Mouse (Mus musculus) heart, postnatal 36 days (tissue): ENCODE results near the gene Supt3. TPM values are rescaled to one million over a fixed set of nuclear protein-coding genes. Genes with fewer than 3 reads are reported as not detected.

ENCODE experiments used
- DNase-seq, 2 experiments: peaks; one replicate each; pipeline ENCODE4 v3.0.0; 2021 to 2022
- intact Hi-C: fragments of 180-260 bp; cut with DNase I; formaldehyde crosslinking; loops from one replicate; pipeline ENCODE4 v1.15.1; 2025
- total RNA-seq, 2 experiments: library from RNA; stranded (reverse); gene quantifications; 2 replicates each; pipeline ENCODE4 v1.2.3; 2021

Gene Supt3
- total RNA-seq, 2 experiments from 2014 or later, result 14.4 to 15.6 TPM

- no peak for DNase-seq
- intact Hi-C loops, result no loop called here
Measured at GRCm38 (mm10) chr17:45087022-45087421, 310.1 kb downstream of the Supt3 start.

- DNase-seq, result no peak
- intact Hi-C loops, result no loop called here
Measured at GRCm38 (mm10) chr17:45101064-45101463, 324.1 kb downstream of the Supt3 start.

- intact Hi-C loops, result no loop called here
- no peak for DNase-seq
Measured at GRCm38 (mm10) chr17:45115386-45115785, 338.4 kb downstream of the Supt3 start.

GRCm38 (mm10) chr17:45118565-45119471 lies 341.9 kb downstream of the Supt3 start:
- intact Hi-C loops, result no loop called here
- no peak for DNase-seq

- DNase-seq, result no peak
- intact Hi-C loops, result no loop called here
Measured at GRCm38 (mm10) chr17:45119609-45120201, 342.8 kb downstream of the Supt3 start.

- intact Hi-C loops, result no loop called here
- no peak for DNase-seq
Measured at GRCm38 (mm10) chr17:45123856-45124255, 346.9 kb downstream of the Supt3 start.

GRCm38 (mm10) chr17:45128611-45129010 lies 351.7 kb downstream of the Supt3 start:
- DNase-seq, result no peak
- intact Hi-C loops, result no loop called here

- no peak for DNase-seq
- intact Hi-C loops, result no loop called here
Measured at GRCm38 (mm10) chr17:45133501-45134400, 356.8 kb downstream of the Supt3 start.

GRCm38 (mm10) chr17:45136491-45136890 lies 359.5 kb downstream of the Supt3 start:
- DNase-seq, result no peak
- intact Hi-C loops, result no loop called here

GRCm38 (mm10) chr17:45143043-45143442 lies 366.1 kb downstream of the Supt3 start:
- intact Hi-C loops, result no loop called here
- no peak for DNase-seq

- no peak for DNase-seq
- intact Hi-C loops, result no loop called here
Measured at GRCm38 (mm10) chr17:45144656-45145055, 367.7 kb downstream of the Supt3 start.

- intact Hi-C loops, result no loop called here
Measured at GRCm38 (mm10) chr17:45151312-45151929, 374.5 kb downstream of the Supt3 start.

GRCm38 (mm10) chr17:45153721-45154120 lies 376.8 kb downstream of the Supt3 start:
- DNase-seq, result no peak
- intact Hi-C loops, result no loop called here

More at GRCm38 (mm10) chr17:45151312-45151929, 374.5 kb downstream of the Supt3 start:
- no peak for DNase-seq

- peak; percentile 5 to 31 for DNase-seq
- intact Hi-C loops, result no loop called here
Measured at GRCm38 (mm10) chr17:45158171-45158691, 381.3 kb downstream of the Supt3 start.

GRCm38 (mm10) chr17:45160651-45161050 lies 383.7 kb downstream of the Supt3 start:
- no peak for DNase-seq
- intact Hi-C loops, result no loop called here

GRCm38 (mm10) chr17:45165741-45166140 lies 388.8 kb downstream of the Supt3 start:
- intact Hi-C loops, result no loop called here
- DNase-seq, result no peak
